Mouse (Mus musculus) T-cell, adult 2 months (primary cell): ENCODE data around the gene Nkx2-2.
"Not testable (repeated sequence)": the region's sequence is repeated elsewhere in the genome, so short reads cannot be mapped to it uniquely, and the experiment has no call there.

ENCODE experiments used
- DNase-seq: peaks from one replicate; pipeline ENCODE4 v3.0.0; 2022; ENCODE audit warnings: low spot score

Nkx2-2 gene

DNA sequence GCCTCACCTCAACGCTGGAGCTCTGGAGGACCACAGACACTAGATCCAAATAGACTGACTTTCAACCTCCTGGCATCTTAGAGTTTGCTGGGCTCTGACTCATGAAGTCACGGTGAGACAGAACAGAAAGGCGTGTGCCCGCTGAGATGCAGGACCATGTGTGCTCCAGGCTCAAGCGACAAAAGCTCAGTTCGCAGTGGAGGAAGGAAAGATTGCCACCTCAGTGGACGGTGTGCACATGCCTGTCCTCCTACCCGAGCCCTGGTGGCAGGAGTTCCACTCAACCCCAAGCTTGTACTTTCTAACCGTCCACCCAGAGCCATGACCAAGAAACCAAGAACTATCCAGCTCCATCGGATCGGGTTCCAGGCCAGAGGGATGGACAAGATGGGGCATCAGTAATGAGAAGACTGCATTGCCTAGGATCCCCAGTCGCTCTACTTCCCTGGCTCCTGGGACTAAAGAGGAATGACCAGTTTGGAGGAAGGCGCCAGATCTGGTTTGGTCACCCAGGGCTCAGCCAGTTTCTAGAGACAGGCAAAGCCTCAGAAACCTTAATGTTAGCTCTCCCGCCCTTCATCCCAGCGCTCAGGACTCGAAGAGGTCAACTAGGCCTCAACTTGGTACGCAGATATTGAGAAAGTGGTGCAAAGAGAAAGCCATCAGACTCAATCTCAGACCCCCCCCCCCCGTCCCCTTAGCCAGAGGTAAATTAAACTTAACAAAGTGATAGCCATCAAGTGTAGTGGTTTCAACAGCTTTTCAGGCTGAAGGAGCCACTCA, 11.9 kb downstream of the Nkx2-2 start:
- no peak for DNase-seq

- no peak for DNase-seq
Measured at GRCm38 (mm10) chr2:147181304-147181665, 12.8 kb downstream of the Nkx2-2 start.

- no peak for DNase-seq
Measured at GRCm38 (mm10) chr2:147180649-147181303, 13.3 kb downstream of the Nkx2-2 start.

GRCm38 (mm10) chr2:147178091-147179059, 15.7 kb downstream of the Nkx2-2 start:
- DNase-seq, result peak; percentile 62

DNA sequence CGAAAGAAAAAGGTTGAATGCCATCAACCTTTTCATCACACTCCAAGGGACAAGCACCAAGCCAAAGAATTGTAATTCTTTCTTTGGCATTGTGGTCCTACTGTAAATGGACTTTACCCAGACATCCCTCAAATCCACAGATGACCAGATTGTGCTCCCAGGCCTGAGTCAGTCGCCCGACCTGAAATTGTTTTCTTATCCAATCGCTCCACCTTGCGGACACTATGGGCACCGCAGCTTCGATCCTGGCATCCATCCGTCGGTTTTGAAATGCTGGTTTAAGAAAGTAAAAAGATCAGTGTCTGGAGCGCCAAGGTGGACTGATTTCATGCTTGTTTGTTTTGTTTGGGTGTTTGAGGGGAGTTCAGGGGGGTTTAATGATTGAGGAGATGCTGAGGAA, 16.4 kb downstream of the Nkx2-2 start:
- DNase-seq, result peak; percentile 60

- DNase-seq, result no peak
Measured at GRCm38 (mm10) chr2:147175296-147175695, 18.7 kb downstream of the Nkx2-2 start.

GRCm38 (mm10) chr2:147173751-147174150, 20.3 kb downstream of the Nkx2-2 start:
- no peak for DNase-seq

DNA sequence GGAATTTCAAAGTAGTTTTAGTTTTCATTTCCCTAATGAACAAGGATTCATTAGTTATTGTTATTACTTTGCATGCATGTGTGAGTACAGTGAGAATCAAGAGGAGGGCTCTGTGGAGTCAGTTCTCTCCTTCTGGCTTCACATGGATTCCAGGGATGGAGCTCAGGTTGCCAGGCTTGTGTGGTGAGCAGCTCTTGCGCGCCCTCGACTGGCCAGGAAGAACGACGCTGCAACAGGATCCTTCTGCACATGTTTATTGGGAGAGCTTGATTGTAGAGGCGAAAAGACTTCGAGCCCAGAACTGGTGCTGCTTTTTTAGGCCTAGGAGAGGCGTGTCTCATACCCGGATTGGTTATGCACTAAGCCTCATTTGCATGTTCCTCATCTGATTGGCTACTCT, 23.5 kb downstream of the Nkx2-2 start:
- DNase-seq, result not testable (repeated sequence)

DNA sequence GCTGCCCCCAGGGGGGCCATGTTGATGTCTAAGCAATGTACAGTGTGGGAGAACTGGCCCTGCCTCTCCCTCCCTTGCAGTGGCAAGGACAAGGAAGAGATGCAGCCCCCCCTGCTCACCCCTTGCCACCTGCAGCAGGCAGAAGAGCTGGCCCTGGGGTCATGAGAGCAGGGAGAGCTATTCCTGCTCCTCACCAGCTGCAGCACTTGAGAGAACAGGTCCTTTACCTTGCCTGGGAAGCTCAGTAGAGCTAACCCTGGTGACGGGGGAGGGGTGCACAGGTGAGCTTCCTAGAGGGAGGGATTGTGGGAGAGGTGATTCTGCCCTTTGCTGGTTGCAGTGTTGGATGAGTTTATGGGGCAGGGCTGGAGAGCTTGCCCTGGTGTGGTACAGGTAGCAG, 28.2 kb downstream of the Nkx2-2 start:
- DNase-seq, result no peak

DNA sequence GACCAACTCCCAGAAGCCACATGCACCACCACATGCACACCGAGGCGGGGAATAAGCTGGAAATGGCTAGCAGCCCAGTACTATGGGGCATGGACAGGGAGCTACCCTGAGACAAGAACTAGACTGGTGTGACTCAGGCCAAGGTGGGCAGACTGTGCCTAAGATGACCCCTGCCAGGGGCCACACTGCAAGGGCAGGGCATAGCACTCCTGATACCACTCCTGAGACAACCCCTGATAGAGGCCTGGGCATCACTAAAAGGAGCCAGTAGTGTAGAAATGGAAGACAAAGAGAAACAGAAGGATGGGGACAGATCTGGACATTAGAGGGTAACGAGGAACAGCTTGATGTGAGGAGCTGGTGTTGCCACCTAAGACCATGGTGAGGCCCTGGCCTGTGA, 28.7 kb downstream of the Nkx2-2 start:
- DNase-seq, result no peak

- no peak for DNase-seq
Measured at GRCm38 (mm10) chr2:147152543-147152942, 41.5 kb downstream of the Nkx2-2 start.
